Mouse (Mus musculus): ENCODE results near the gene D930020B18Rik. TPM values are rescaled to one million over a fixed set of nuclear protein-coding genes. Genes with fewer than 3 reads are reported as not detected.

The D930020B18Rik gene
- not detected for total RNA-seq (2021)

DNA sequence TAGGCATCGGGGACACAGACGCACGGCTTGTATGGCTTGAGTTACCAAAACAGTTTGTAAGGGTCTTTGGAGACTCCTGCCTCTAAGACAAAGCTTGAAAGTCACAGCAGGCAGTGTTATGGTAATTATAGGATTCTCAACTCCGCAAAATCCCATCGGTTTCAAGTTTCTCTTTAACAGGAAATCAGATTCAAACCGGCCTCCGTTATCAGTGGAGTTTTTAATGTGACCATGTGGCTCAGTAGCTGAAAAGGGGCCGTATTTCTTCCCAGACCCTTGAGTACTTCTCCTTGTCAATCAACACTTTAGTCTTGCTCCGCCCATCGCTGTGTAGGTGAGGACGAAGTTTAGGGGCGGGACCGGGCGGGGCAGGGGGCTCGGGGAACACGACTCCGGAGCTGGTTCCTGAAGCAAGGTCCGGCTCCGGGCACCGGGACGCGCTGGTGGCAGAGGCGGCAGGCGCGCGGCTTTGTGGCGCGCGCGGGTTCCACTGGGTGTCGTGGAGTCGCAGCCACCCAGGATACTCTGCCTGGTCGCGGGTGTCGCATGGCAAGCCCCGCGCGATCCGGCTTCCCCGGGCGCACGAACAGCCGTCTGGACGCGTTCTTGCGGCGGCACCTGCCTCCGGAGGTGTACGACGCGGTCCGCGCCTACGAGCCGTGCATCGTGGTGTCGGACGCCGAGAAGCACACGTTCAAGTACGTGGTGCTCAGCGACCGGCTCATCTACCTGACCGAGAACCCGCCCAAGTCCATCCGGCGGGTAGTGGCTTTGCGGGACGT lies at the start of gene D930020B18Rik:
D930020B18Rik (plus strand) TSS at position 317 of the 782 bp plus-strand sequence.
- intact Hi-C loops (cut with DNase I): loop anchor here (5.0 kb wide), 2 partner anchors 46 to 411 kb away; no protein-coding TSS in a partner anchor
- peak in 1 of 2 experiments; percentile 9 for DNase-seq

DNA sequence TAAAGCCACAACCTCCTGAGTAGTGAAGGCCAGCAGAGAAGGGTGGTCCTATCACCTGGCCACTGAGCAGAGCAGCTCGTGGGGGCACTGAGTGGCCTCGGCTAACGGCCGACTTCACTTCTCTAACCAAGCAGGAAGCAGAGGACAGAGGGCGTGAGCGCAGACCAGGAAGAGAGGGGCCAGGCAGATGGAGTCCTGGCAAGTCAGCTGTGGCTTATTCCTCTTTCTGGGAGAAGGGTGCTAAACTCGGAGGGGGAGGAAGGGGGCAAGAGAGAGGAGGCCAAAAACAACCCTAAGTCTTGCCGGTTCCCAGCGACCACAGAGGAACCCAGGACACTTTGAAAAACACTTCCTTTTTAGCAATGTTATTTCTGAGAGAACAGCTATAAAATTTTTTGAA lies 44.8 kb upstream of the D930020B18Rik start:
- intact Hi-C loops (cut with DNase I): no loop called here
- no peak for DNase-seq

GRCm38 (mm10) chr10:121601272-121601671 lies 40.1 kb upstream of the D930020B18Rik start:
- intact Hi-C loops (cut with DNase I): no loop called here
- DNase-seq: no peak

GRCm38 (mm10) chr10:121603556-121603955 lies 37.8 kb upstream of the D930020B18Rik start:
- DNase-seq: no peak
- intact Hi-C loops (cut with DNase I): no loop called here

GRCm38 (mm10) chr10:121604632-121605344 lies 36.6 kb upstream of the D930020B18Rik start:
- intact Hi-C loops (cut with DNase I): no loop called here
- no peak for DNase-seq

GRCm38 (mm10) chr10:121608177-121608576 lies 33.2 kb upstream of the D930020B18Rik start:
- intact Hi-C loops (cut with DNase I): no loop called here
- DNase-seq: no peak

- no peak for DNase-seq
- intact Hi-C loops (cut with DNase I): no loop called here
Observed at GRCm38 (mm10) chr10:121611587-121611986, 29.8 kb upstream of the D930020B18Rik start.

DNA sequence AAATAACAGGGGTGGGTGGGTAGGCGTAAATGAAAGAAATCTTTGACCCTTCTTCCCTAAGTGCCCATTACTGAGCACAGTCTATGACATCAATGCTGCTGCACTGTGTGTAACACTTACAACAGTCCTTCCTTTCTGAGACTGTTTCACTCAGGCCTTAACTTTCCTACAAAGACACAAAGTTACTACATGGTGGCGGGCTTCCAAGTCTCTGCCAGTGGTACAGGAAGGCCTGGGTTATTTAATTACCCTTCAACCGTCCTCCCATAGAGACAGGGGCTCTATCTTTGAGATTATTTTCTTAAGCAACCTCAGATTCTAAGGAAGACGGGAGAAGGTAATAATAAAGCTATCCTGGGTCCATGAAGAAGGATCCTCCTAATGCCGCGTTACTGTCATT lies 28.9 kb upstream of the D930020B18Rik start:
- intact Hi-C loops (cut with DNase I): no loop called here
- no peak for DNase-seq

DNA sequence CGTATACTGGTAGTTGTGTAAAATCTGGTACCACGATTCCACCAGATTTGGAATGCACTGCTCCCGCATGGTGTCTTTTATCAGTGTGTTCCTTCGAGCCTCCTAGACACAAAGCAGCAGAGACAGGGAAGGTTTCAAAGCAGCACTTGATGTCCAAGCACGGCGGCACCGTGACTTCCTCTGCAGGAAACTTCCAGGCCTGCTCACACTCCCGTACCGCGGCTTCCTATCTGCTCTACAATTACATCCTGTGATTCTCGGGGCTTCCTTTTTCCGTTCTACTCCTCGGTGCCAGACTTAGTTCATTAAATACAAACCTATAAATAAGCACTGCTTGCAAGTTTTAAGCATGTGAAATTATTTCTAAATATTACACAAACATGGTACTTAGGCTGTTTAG lies 27.8 kb upstream of the D930020B18Rik start:
- peak; percentile 44 to 45 for DNase-seq
- intact Hi-C loops (cut with DNase I): no loop called here

GRCm38 (mm10) chr10:121615146-121615870 lies 26.1 kb upstream of the D930020B18Rik start:
- intact Hi-C loops (cut with DNase I): no loop called here
- DNase-seq: no peak

DNA sequence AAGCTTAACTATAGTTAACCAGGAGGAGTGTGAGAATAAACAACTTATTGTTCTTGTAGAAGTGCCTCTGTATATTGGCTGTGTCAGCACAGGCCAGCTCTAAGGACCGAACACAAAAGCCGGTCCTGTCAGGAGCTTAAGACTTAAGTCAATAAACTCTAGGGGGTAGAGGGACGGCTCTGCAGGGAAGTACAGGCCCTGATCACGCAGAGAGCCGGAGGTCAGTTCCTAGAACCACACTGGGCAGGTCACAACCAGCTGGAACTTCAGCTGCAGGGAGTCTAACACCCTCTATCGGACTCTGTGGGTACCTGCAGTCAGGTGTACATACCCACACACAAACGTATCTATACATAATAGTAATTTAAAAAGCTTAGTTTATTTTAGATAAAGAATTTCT lies 25.5 kb upstream of the D930020B18Rik start:
- intact Hi-C loops (cut with DNase I): no loop called here
- no peak for DNase-seq

GRCm38 (mm10) chr10:121622431-121622830 lies 19.0 kb upstream of the D930020B18Rik start:
- intact Hi-C loops (cut with DNase I): no loop called here

GRCm38 (mm10) chr10:121623670-121624069 lies 17.7 kb upstream of the D930020B18Rik start:
- DNase-seq: no peak
- intact Hi-C loops (cut with DNase I): loop anchor here (2.0 kb wide), 1 partner anchor 37 kb away; the partner anchor contains the start of gene Tbk1

More at GRCm38 (mm10) chr10:121622431-121622830, 19.0 kb upstream of the D930020B18Rik start:
- DNase-seq: no peak

GRCm38 (mm10) chr10:121625006-121625405 lies 16.4 kb upstream of the D930020B18Rik start:
- intact Hi-C loops (cut with DNase I): loop anchor here (2.0 kb wide), 1 partner anchor 38 kb away; the partner anchor contains the start of gene Tbk1
- no peak for DNase-seq

GRCm38 (mm10) chr10:121625407-121626185 lies 15.8 kb upstream of the D930020B18Rik start:
- intact Hi-C loops (cut with DNase I): loop anchor here (2.0 kb wide), 1 partner anchor 39 kb away; the partner anchor contains the start of gene Tbk1
- DNase-seq: no peak

GRCm38 (mm10) chr10:121626186-121626882 lies 15.1 kb upstream of the D930020B18Rik start, which contains the start of gene Xpot:
Xpot (minus strand) TSS chr10:121626332.
- DNase-seq: peak; percentile 97
- intact Hi-C loops (cut with DNase I): no loop called here

DNA sequence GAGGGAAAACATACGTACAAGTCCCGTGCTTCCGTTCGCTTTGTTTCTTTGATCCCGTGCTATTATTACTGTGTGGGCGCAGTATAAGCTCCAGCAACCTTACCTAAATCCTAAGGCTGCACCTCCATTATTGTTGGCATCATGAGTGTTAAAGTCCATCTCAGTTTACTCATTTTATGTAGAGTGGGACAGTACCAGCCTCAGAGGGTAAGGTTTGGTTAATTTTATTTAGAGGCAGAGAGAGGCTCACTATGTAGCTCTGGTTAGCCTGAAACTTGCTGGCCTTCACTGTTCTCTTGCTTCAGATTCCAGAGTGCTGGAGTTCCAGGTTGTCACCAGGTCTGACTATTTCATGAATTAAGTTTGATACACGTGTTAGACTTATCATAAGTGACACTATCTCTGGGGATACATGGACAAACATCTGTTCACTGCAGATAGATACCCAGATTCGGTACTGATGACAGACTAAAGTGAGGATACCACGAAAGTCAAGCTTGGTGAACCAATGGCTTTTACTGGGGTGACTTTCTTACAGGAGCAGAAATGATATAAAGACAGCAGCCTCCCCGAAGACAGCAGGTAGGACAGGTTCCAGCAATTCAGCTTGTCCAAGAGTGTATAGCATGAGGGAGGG lies 14.1 kb upstream of the D930020B18Rik start:
- intact Hi-C loops (cut with DNase I): no loop called here
- DNase-seq: no peak

DNA sequence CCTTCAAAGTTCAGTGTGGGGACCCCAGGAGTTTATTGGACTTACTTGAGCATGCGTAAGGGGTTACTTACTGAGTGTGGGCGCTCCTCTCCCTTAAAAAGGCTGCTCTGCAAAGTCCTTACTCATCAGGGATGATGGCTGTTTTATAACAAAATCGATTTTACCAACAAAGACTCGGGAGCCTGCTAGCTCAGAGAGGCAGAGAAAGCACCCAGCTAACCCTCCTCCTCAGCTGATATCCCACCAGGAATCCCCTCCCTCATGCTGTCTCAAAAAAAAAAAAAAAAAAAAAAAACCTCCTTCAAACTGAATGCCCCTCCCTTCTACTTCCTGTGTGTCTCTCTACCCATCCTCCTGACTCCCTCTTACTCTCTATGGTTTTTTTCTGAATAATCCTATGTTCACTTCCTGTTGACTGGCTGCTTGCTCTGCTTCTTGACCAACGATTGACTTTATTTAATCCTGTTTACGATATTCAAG lies 12.8 kb upstream of the D930020B18Rik start:
- no peak for DNase-seq
- intact Hi-C loops (cut with DNase I): no loop called here

DNA sequence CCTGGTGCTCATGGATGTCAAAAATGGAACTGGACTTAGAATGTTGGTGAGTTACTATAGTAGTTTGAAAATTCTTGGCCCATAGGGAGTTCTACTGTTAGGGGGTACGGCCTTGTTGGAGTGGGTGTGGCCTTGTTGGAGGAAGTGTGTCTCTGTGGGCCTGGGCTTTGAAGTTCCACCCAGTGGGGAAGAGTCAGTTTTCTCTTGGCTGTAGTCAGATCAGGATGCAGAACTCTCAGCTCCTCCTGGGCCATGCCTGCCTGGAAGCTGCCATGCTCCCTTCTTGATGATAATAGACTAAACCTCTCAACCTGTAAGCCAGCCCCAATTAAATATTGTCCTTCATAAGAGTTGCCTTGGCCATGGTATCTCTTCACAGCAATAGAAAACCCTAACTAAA lies 7.2 kb upstream of the D930020B18Rik start:
- intact Hi-C loops (cut with DNase I): no loop called here
- DNase-seq: no peak
